Mouse (Mus musculus) kidney, embryonic 14.5 days (tissue): ENCODE data around the gene Arl4d. TPM values are rescaled to one million over a fixed set of nuclear protein-coding genes. Genes with fewer than 3 reads are reported as not detected.
"Not testable (repeated sequence)": the region's sequence is repeated elsewhere in the genome, so short reads cannot be mapped to it uniquely, and the experiment has no call there.

Source experiments
- ATAC-seq: fragments of 200-750 bp; cut with Nextera tagmentation; 2 replicates; pipeline ENCODE4 v1.8.0; 2017; ENCODE audit warnings: moderate number of reproducible peaks, mild to moderate bottlenecking, moderate TSS enrichment, moderate library complexity; ENCODE audit not compliant: low FRiP score, low TSS enrichment
- H3K27ac ChIP-seq: fragments of 300-500 bp; sonication (generic); 2 replicates; pipeline ENCODE4 v1.5.1; 2014; ENCODE audit warnings: low read depth, mild to moderate bottlenecking, low read length, moderate library complexity, mixed read lengths
- H3K27me3 ChIP-seq: fragments of 300-500 bp; sonication (generic); 2 replicates; pipeline ENCODE4 v1.6.1; 2014; ENCODE audit warnings: mild to moderate bottlenecking, low read length; ENCODE audit not compliant: control insufficient read depth, insufficient read depth
- H3K36me3 ChIP-seq: fragments of 300-500 bp; sonication (generic); 2 replicates; pipeline ENCODE4 v1.6.1; 2014; ENCODE audit warnings: low read length, mixed read lengths; ENCODE audit not compliant: control insufficient read depth, insufficient read depth
- H3K4me1 ChIP-seq: fragments of 300-500 bp; sonication (generic); 2 replicates; pipeline ENCODE4 v1.6.1; 2014; ENCODE audit warnings: low read length, mixed read lengths; ENCODE audit not compliant: control insufficient read depth, insufficient read depth
- H3K4me2 ChIP-seq: fragments of 300-500 bp; sonication (generic); replicated peaks from 2 replicates; pipeline ENCODE4 v1.6.1; 2014; ENCODE audit warnings: low read depth, mild to moderate bottlenecking, low read length
- H3K4me3 ChIP-seq: fragments of 300-500 bp; sonication (generic); 2 replicates; pipeline ENCODE4 v1.5.1; 2014; ENCODE audit warnings: mild to moderate bottlenecking, low read length
- H3K9ac ChIP-seq: fragments of 300-500 bp; sonication (generic); 2 replicates; pipeline ENCODE4 v1.6.1; 2014; ENCODE audit warnings: low read depth, mild to moderate bottlenecking, low read length, moderate library complexity
- H3K9me3 ChIP-seq: fragments of 300-500 bp; sonication (generic); 2 replicates; pipeline ENCODE4 v1.6.1; 2016; ENCODE audit warnings: low read length; ENCODE audit not compliant: control insufficient read depth
- WGBS: fragments of 180-500 bp; shearing (Covaris S2); extraction: QIAGEN DNeasy Blood & Tissue Kit; methylation state at CpG from one replicate; pipeline ENCODE4 v1.1.7; 2014; 5-methylcytosine and 5-hydroxymethylcytosine counted together
- polyA plus RNA-seq: library from polyadenylated mRNA; unstranded; fragments of >200 nt; fragmentation: Nextera tagmentation; extraction: Ambion mirVana; gene quantifications from 2 replicates; pipeline ENCODE4 v1.2.1, GENCODE M21; 2014

Gene Arl4d
- polyA plus RNA-seq, 1 experiment from 2014 or later = 2.4 TPM

DNA sequence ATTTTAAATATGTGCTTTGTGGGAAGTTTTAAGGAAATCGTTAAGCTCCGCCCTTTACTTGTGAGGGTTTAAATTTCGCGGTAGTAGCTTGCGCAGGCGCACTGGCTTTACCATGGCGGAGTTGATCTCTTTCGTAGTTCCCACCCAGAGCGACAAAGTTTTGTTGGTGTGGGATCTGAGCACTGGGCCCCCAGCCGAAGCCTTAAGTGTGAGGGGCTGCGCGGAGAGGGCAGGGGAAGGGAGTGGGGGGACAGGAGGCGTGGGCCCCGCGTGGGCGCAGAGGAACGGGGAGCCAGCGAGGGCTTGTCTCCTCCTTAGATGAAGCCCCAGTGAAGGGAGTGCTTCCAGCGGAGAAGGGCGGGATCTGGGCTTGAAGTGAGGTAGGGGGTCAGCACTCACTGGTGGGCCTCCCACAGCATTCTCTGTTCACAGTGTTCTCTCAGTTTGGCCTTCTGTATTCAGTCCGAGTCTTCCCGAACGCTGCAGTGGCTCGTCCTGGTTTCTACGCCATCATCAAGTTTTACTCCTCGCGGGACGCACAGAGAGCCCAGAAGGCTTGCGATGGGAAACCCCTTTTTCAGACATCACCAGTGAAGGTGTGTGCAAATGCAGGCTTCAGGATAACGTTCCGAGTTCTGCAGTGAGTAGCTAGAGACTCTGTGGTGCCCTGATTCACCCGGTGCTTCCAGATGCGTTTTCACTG, 37.3 kb upstream of the Arl4d start:
- Histone ChIP-seq H3K9ac (peak overlapping the region; percentile 68), H3K4me1 (0 out of 2 replicates have a peak, but pooled peaks cover 3% of the 10 kb centered on the region), H3K27ac (peak overlapping the region; percentile 96), H3K27me3 (no peaks in the 10 kb centered on the region), H3K4me2 (peak overlapping the region; percentile 61), H3K36me3 (no peaks in the 10 kb centered on the region), H3K4me3 (peak overlapping the region; percentile 39), H3K9me3 (no peaks in the 10 kb centered on the region)
- 1% methylated on average over 32 of the region's 33 CpGs for WGBS
- ATAC-seq = peak; percentile 71

DNA sequence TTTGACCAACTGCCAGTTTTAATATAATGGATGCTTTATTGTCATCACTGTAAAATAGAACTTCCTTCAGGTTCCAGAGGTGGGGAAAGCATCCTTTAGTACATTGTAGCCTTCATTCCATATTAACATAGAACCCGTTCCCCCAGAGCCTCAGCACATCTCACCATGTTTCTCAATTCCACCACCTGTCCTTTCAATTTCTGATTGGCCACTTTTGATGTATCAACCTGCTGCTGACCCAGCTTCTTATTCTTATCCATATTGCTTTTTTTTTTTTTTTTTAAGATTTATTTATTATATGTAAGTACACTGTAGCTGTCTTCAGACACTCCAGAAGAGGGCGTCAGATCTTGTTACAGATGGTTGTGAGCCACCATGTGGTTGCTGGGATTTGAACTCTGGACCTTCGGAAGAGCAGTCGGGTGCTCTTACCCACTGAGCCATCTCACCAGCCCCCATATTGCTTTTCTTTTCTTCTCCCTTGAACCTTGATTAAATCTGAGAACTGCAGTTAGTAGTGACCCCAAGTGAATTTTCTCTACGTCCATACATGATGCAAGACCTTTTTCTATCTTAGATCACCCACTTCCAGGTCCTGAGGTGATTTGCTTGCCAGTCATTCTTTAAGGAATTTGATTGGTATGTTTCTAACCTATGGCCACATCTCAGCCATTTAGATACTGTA, 36.5 kb upstream of the Arl4d start:
- not testable (repeated sequence) for H3K36me3 ChIP-seq, H3K27me3 ChIP-seq, H3K4me1 ChIP-seq, ATAC-seq, H3K9me3 ChIP-seq, H3K27ac ChIP-seq
- Histone ChIP-seq H3K4me3 (peak overlapping the region; percentile 39; the same call in 1 of the 2 replicates), H3K4me2 (peak overlapping the region; percentile 61), H3K9ac (peak overlapping the region; percentile 68; the same call in 1 of the 2 replicates)
- 71% methylated on average over 4 of the region's 5 CpGs for WGBS

- 0 out of 2 replicates have a peak, but pooled peaks cover 3% of the 10 kb centered on the region for H3K4me1 ChIP-seq
- 0 out of 2 replicates have a peak, but pooled peaks cover 2% of the 10 kb centered on the region for H3K36me3 ChIP-seq
- H3K4me3 ChIP-seq = no peak overlapping the region
- peak; percentile 59 for ATAC-seq
- H3K27ac ChIP-seq = no peak overlapping the region
- H3K9me3 ChIP-seq = no peaks in the 10 kb centered on the region
- WGBS = 21% methylated on average over 10 of the region's 10 CpGs
- H3K27me3 ChIP-seq = no peaks in the 10 kb centered on the region
- no peak overlapping the region for H3K4me2 ChIP-seq
- no peak overlapping the region for H3K9ac ChIP-seq
These were observed 29.7 kb upstream of the Arl4d start for GRCm38 (mm10) chr11:101635660-101636059.

DNA sequence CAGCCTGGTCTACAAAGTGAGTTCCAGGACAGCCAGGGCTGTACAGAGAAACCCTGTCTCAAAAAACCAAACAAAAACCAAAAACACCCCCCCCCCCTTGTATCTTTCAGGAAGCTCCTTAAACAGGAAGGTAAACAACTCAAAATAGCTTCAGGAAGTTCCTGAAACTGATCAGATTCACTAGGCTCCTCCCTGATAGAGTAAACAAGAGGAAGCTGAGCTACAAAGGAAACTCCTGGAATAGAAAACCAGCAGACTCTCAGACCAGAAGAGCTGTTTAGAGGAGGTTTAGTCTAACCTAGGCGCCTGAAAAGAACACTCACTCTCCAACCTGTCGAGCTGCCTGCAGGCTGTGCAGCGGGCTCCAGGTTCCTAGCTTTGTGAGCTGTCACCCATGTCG, 25.6 kb upstream of the Arl4d start:
- no peak for ATAC-seq

GRCm38 (mm10) chr11:101640857-101641709, 24.3 kb upstream of the Arl4d start:
- 5% methylated on average over 50 of the region's 53 CpGs for WGBS
- Histone ChIP-seq H3K4me3 (peak overlapping the region; percentile 28), H3K27ac (peak overlapping the region; percentile 74; the same call in 1 of the 2 replicates)

More for the DNA sequence above, 25.6 kb upstream of the Arl4d start:
- H3K27ac ChIP-seq = no peak overlapping the region
- no peak overlapping the region for H3K4me3 ChIP-seq
- H3K4me1 ChIP-seq = 0 out of 2 replicates have a peak, but pooled peaks cover 3% of the 10 kb centered on the region
- 87% methylated on average over 4 of the region's 4 CpGs for WGBS
- H3K9me3 ChIP-seq = no peaks in the 10 kb centered on the region
- H3K27me3 ChIP-seq = no peaks in the 10 kb centered on the region
- H3K4me2 ChIP-seq = no peak overlapping the region
- 0 out of 2 replicates have a peak, but pooled peaks cover 2% of the 10 kb centered on the region for H3K36me3 ChIP-seq
- H3K9ac ChIP-seq = no peak overlapping the region

GRCm38 (mm10) chr11:101641710-101642642, 23.4 kb upstream of the Arl4d start:
- 6% methylated on average over 14 of the region's 26 CpGs for WGBS
- H3K27me3 ChIP-seq, H3K9me3 ChIP-seq, H3K9ac ChIP-seq, H3K4me3 ChIP-seq, H3K4me1 ChIP-seq, H3K4me2 ChIP-seq, H3K36me3 ChIP-seq: not testable (repeated sequence)
- peak; percentile 83 for ATAC-seq
- H3K27ac ChIP-seq = peak overlapping the region; percentile 74; the same call in 1 of the 2 replicates

More at GRCm38 (mm10) chr11:101640857-101641709, 24.3 kb upstream of the Arl4d start:
- Histone ChIP-seq H3K9ac (peak overlapping the region; percentile 51; the same call in 1 of the 2 replicates), H3K4me2 (peak overlapping the region; percentile 36)
- not testable (repeated sequence) for H3K9me3 ChIP-seq, H3K4me1 ChIP-seq, H3K36me3 ChIP-seq, H3K27me3 ChIP-seq
- ATAC-seq = peak; percentile 55

- Histone ChIP-seq H3K4me3 (no peak overlapping the region), H3K9me3 (no peaks in the 10 kb centered on the region), H3K27ac (no peak overlapping the region), H3K4me1 (no peaks in the 10 kb centered on the region), H3K27me3 (no peaks in the 10 kb centered on the region), H3K4me2 (no peak overlapping the region), H3K9ac (no peak overlapping the region), H3K36me3 (no peaks in the 10 kb centered on the region)
- 45% methylated on average over 5 of the region's 5 CpGs for WGBS
- ATAC-seq = no peak
These were observed 22.4 kb upstream of the Arl4d start for GRCm38 (mm10) chr11:101642931-101643330.

DNA sequence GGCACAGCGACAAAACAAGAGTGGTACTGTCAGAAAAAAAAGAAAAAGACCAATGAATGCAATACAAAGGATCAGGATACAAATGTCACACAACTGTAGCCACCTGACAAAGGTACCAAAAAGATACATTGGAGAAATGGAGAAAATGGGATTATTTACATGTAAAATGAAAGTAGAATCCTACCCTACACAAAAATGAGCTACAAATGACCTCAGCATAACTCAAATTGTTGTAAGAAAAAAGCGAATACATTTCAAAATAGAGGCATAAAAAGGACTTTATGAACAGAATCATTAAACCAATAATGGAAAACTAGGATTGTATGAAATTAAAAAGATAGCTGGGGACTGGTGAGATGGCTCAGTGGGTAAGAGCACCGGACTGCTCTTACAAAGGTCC, 20.8 kb upstream of the Arl4d start:
- 59% methylated on average over 3 of the region's 3 CpGs for WGBS
- Histone ChIP-seq H3K27ac (no peak overlapping the region), H3K4me3 (no peak overlapping the region), H3K4me2 (no peak overlapping the region), H3K9me3 (no peaks in the 10 kb centered on the region; the same call in 1 of the 2 replicates), H3K4me1 (no peaks in the 10 kb centered on the region), H3K36me3 (no peaks in the 10 kb centered on the region), H3K9ac (no peak overlapping the region), H3K27me3 (no peaks in the 10 kb centered on the region)
- ATAC-seq = no peak
